25 mouse cellular contexts compared by ENCODE assay signal in the genomic region with DNA sequence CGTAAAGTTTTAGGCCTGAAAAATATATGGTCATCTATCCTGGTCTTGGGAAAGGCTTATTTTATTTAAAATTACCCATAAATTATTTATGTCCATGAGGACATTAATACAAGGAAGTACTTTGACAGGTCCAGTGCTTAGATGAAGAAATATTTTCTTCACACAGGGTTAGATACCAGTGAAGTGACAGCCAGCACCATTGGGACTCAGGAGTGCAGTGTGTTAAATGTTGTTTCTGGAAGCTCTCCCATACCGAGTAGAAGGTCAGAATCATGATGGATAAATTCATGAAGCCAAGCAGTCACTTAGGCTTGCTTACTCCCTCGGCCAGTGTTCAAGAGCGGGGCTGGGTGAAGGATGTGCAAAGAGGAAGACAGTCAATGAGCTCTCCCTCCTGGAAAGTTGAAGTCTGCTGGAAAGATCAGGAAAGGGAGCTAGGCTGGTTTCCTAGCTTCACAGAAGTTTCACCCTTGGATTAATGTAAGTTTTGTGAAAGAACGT.
DNase-seq lines count a peak whose midpoint lies in the region; ATAC-seq lines count a peak whose summit lies in the region.
"Had no signal": no experiment of that assay in that cellular context is flagged by ENCODE, and none has a peak within 500 bp of the region (broad histone marks: within the 10 kb centered on the region; RNA-seq: fewer than 3 reads in every experiment).

No protein-coding gene starts in this region.

- no peaks in the 10 kb centered on the region for H3K36me3 ChIP-seq in kidney, embryonic 15.5 days
- H3K36me3 ChIP-seq in limb, embryonic 13.5 days, result no peaks in the 10 kb centered on the region
- no peaks in the 10 kb centered on the region for H3K36me3 ChIP-seq in limb, embryonic 10.5 days
- H3K36me3 ChIP-seq in limb, embryonic 15.5 days, result no peaks in the 10 kb centered on the region
- no peaks in the 10 kb centered on the region for H3K36me3 ChIP-seq in stomach, embryonic 16.5 days (ENCODE audit: control insufficient read depth, insufficient read depth, low read length)
- H3K36me3 ChIP-seq: embryonic facial prominence, embryonic 13.5 days; forebrain, embryonic 10.5 days; heart, embryonic 12.5 days; limb, embryonic 12.5 days; liver, embryonic 13.5 days had no signal

- no peak overlapping the region for H3K4me3 ChIP-seq in kidney, embryonic 15.5 days (replicated peaks)
- no peak overlapping the region for H3K4me3 ChIP-seq in limb, embryonic 13.5 days
- H3K4me3 ChIP-seq in limb, embryonic 10.5 days, result no peak overlapping the region
- H3K4me3 ChIP-seq in limb, embryonic 15.5 days, result no peak overlapping the region
- no peak overlapping the region for H3K4me3 ChIP-seq in stomach, embryonic 16.5 days (replicated peaks; ENCODE audit: low read length)
- H3K4me3 ChIP-seq: embryonic facial prominence, embryonic 13.5 days; forebrain, embryonic 10.5 days; gastrocnemius, adult 2 months; heart, adult 2 months; heart, embryonic 12.5 days; limb, embryonic 12.5 days; liver, embryonic 13.5 days had no signal

- ATAC-seq in kidney, embryonic 15.5 days (replicated peaks; ENCODE audit: low FRiP score), result peak; percentile 87
- peak; percentile 69 for ATAC-seq in limb, embryonic 13.5 days (ENCODE audit: low FRiP score, low read depth)
- no peak for ATAC-seq in limb, embryonic 15.5 days (ENCODE audit: insufficient number of reproducible peaks, low FRiP score, low TSS enrichment, low read depth)
- ATAC-seq in stomach, embryonic 16.5 days (ENCODE audit: insufficient read depth, low FRiP score), result peak; percentile 72; the same call in 1 of the 2 replicates
- ATAC-seq: forebrain, embryonic 16.5 days; midbrain, embryonic 16.5 days had no signal

- no peak overlapping the region for H3K9ac ChIP-seq in kidney, embryonic 15.5 days
- no peak overlapping the region for H3K9ac ChIP-seq in limb, embryonic 13.5 days
- no peak overlapping the region for H3K9ac ChIP-seq in limb, embryonic 15.5 days
- H3K9ac ChIP-seq in stomach, embryonic 16.5 days (ENCODE audit: low read length), result no peak overlapping the region
- H3K9ac ChIP-seq: embryonic facial prominence, embryonic 13.5 days; heart, embryonic 12.5 days; hindbrain, embryonic 14.5 days; limb, embryonic 12.5 days; liver, embryonic 13.5 days had no signal

- peaks cover 20% of the 10 kb centered on the region for H3K4me1 ChIP-seq in kidney, embryonic 15.5 days
- no peaks in the 10 kb centered on the region for H3K4me1 ChIP-seq in limb, embryonic 13.5 days
- H3K4me1 ChIP-seq in limb, embryonic 10.5 days, result no peaks in the 10 kb centered on the region
- peaks cover 4% of the 10 kb centered on the region; the same call in 1 of the 2 replicates for H3K4me1 ChIP-seq in limb, embryonic 15.5 days
- 0 out of 2 replicates have a peak, but pooled peaks cover 2% of the 10 kb centered on the region for H3K4me1 ChIP-seq in stomach, embryonic 16.5 days (ENCODE audit: control insufficient read depth, insufficient read depth, low read length)
- H3K4me1 ChIP-seq: embryonic facial prominence, embryonic 13.5 days; forebrain, embryonic 10.5 days; heart, embryonic 12.5 days; liver, embryonic 13.5 days had no signal

- WGBS in kidney, embryonic 15.5 days, result 50% methylated on average over 5 of the region's 5 CpGs
- WGBS in limb, embryonic 13.5 days, result 58% methylated on average over 5 of the region's 5 CpGs
- WGBS in limb, embryonic 10.5 days, result 88% methylated on average over 5 of the region's 5 CpGs
- WGBS in limb, embryonic 15.5 days, result 52% methylated on average over 5 of the region's 5 CpGs
- 53% methylated on average over 5 of the region's 5 CpGs for WGBS in stomach, embryonic 16.5 days

- H3K4me2 ChIP-seq in kidney, embryonic 15.5 days, result no peak overlapping the region
- no peak overlapping the region for H3K4me2 ChIP-seq in limb, embryonic 13.5 days (replicated peaks)
- no peak overlapping the region for H3K4me2 ChIP-seq in limb, embryonic 15.5 days
- no peak overlapping the region for H3K4me2 ChIP-seq in stomach, embryonic 16.5 days (ENCODE audit: low read depth, low read length)
- H3K4me2 ChIP-seq: embryonic facial prominence, embryonic 13.5 days; heart, embryonic 12.5 days; hindbrain, embryonic 14.5 days; limb, embryonic 12.5 days; liver, embryonic 13.5 days; midbrain, embryonic 11.5 days had no signal

- DNase-seq in kidney, adult 18-20 months, result no peak
- no peak for DNase-seq in limb, embryonic 10.5 days (ENCODE audit: low spot score)
- DNase-seq: adrenal gland, postnatal 25 days; B cell, adult 2 months; cerebellum, adult 11-12 months; cerebellum, postnatal 10 days; gastrocnemius, adult 2 months; gastrocnemius, postnatal 36 days; heart, adult 2 months; liver, embryonic 13.5 days; lung, adult 18-20 months; right cerebral cortex, postnatal 25 days; thymus, postnatal 4 days had no signal

- no peaks in the 10 kb centered on the region for H3K9me3 ChIP-seq in kidney, embryonic 15.5 days (replicated peaks)
- no peaks in the 10 kb centered on the region for H3K9me3 ChIP-seq in limb, embryonic 13.5 days
- H3K9me3 ChIP-seq in limb, embryonic 10.5 days (replicated peaks), result no peaks in the 10 kb centered on the region
- no peaks in the 10 kb centered on the region for H3K9me3 ChIP-seq in limb, embryonic 15.5 days
- H3K9me3 ChIP-seq in stomach, embryonic 16.5 days (replicated peaks; ENCODE audit: control insufficient read depth, low read length), result no peaks in the 10 kb centered on the region
- H3K9me3 ChIP-seq: embryonic facial prominence, embryonic 13.5 days; forebrain, embryonic 10.5 days; heart, embryonic 12.5 days; limb, embryonic 12.5 days; liver, embryonic 13.5 days had no signal

- no peaks in the 10 kb centered on the region for H3K27me3 ChIP-seq in kidney, embryonic 15.5 days
- peaks cover 36% of the 10 kb centered on the region for H3K27me3 ChIP-seq in limb, embryonic 13.5 days
- H3K27me3 ChIP-seq in limb, embryonic 10.5 days (ENCODE audit: low read depth, poor library complexity, severe bottlenecking), result no peaks in the 10 kb centered on the region
- 0 out of 2 replicates have a peak, but pooled peaks cover 4% of the 10 kb centered on the region for H3K27me3 ChIP-seq in limb, embryonic 15.5 days
- no peaks in the 10 kb centered on the region for H3K27me3 ChIP-seq in stomach, embryonic 16.5 days (ENCODE audit: control insufficient read depth, insufficient read depth, low read length)
- H3K27me3 ChIP-seq: embryonic facial prominence, embryonic 13.5 days; heart, embryonic 12.5 days; liver, embryonic 13.5 days had no signal

- peak overlapping the region; percentile 54 for H3K27ac ChIP-seq in kidney, embryonic 15.5 days
- no peak overlapping the region for H3K27ac ChIP-seq in limb, embryonic 13.5 days
- H3K27ac ChIP-seq in limb, embryonic 10.5 days, result no peak overlapping the region
- H3K27ac ChIP-seq in limb, embryonic 15.5 days, result 0 out of 2 replicates have a peak overlapping the region, but pooled peaks have one; percentile 6
- H3K27ac ChIP-seq in stomach, embryonic 16.5 days (ENCODE audit: low read length), result no peak overlapping the region
- H3K27ac ChIP-seq: embryonic facial prominence, embryonic 13.5 days; forebrain, embryonic 10.5 days; gastrocnemius, adult 2 months; heart, adult 2 months; hindbrain, embryonic 14.5 days; limb, embryonic 12.5 days; liver, embryonic 13.5 days had no signal

Comparison
In these comparisons a context has a peak if more than half of its experiments do, and no peak if none do; other contexts are left out.
1. H3K27ac ChIP-seq: peak in kidney, embryonic 15.5 days (single experiment) and limb, embryonic 15.5 days (single experiment); none in limb, embryonic 13.5 days (single experiment), limb, embryonic 10.5 days (single experiment) and stomach, embryonic 16.5 days (single experiment).